In genomic region chr13:107056318-107056717, GRCm38 (mm10) we compare ENCODE assay signal across 8 mouse cellular contexts. TPM values are rescaled to one million over a fixed set of nuclear protein-coding genes. Genes with fewer than 3 reads are reported as not detected.
DNase-seq lines count a peak whose midpoint lies in the region; ATAC-seq lines count a peak whose summit lies in the region.

No protein-coding gene starts in this region.

- H3K4me1 ChIP-seq in hindbrain, embryonic 11.5 days (replicated peaks; ENCODE audit: control insufficient read depth, insufficient read depth, low read length) = no peaks in the 10 kb centered on the region
- H3K4me1 ChIP-seq in hindbrain, embryonic 13.5 days (replicated peaks) = no peaks in the 10 kb centered on the region

- intact Hi-C loops in heart, postnatal 10 days (cut with DNase I) = no loop called here

- H3K27ac ChIP-seq in hindbrain, embryonic 11.5 days (ENCODE audit: low read depth, low read length) = no peak overlapping the region
- no peak overlapping the region for H3K27ac ChIP-seq in hindbrain, embryonic 13.5 days

- DNase-seq in hindbrain, embryonic 11.5 days (ENCODE audit: low spot score) = peak; percentile 10
- DNase-seq in T-cell, adult 2 months (ENCODE audit: low spot score) = peak; percentile 86
- peak; percentile 36 to 41 for DNase-seq in heart, postnatal 10 days
- DNase-seq in ovary, postnatal 14 days (ENCODE audit: low spot score) = no peak
- DNase-seq in ovary, adult 18-20 months (ENCODE audit: low spot score) = no peak
- no peak for DNase-seq in left cerebral cortex, adult 8-10 months (ENCODE audit: low spot score in 2 of 2)

- no peak overlapping the region for H3K9ac ChIP-seq in hindbrain, embryonic 11.5 days (ENCODE audit: low read depth, low read length)
- H3K9ac ChIP-seq in hindbrain, embryonic 13.5 days = no peak overlapping the region

- H3K36me3 ChIP-seq in hindbrain, embryonic 11.5 days (ENCODE audit: control insufficient read depth, insufficient read depth, low read length) = no peaks in the 10 kb centered on the region
- H3K36me3 ChIP-seq in hindbrain, embryonic 13.5 days = no peaks in the 10 kb centered on the region

- no peak for ATAC-seq in hindbrain, embryonic 11.5 days (ENCODE audit: low FRiP score)
- ATAC-seq in hindbrain, embryonic 13.5 days (ENCODE audit: low FRiP score) = no peak
- peak; percentile 64 for ATAC-seq in megakaryocyte progenitor cell, adult 5-6 weeks (replicated peaks; ENCODE audit: poor library complexity)

- H3K9me3 ChIP-seq in hindbrain, embryonic 11.5 days (ENCODE audit: control insufficient read depth, low read length) = no peaks in the 10 kb centered on the region
- no peaks in the 10 kb centered on the region for H3K9me3 ChIP-seq in hindbrain, embryonic 13.5 days

- no peak overlapping the region for H3K4me3 ChIP-seq in hindbrain, embryonic 11.5 days (ENCODE audit: low read depth, low read length)
- no peak overlapping the region for H3K4me3 ChIP-seq in hindbrain, embryonic 13.5 days

- WGBS in hindbrain, embryonic 11.5 days = 48% methylated on average over 4 of the region's 4 CpGs
- 63% methylated on average over 4 of the region's 4 CpGs for WGBS in hindbrain, embryonic 13.5 days

- H3K27me3 ChIP-seq in hindbrain, embryonic 11.5 days (ENCODE audit: control insufficient read depth, insufficient read depth, low read length) = no peaks in the 10 kb centered on the region
- no peaks in the 10 kb centered on the region for H3K27me3 ChIP-seq in hindbrain, embryonic 13.5 days

- no peak overlapping the region for H3K4me2 ChIP-seq in hindbrain, embryonic 11.5 days (replicated peaks; ENCODE audit: low read depth, low read length)
- H3K4me2 ChIP-seq in hindbrain, embryonic 13.5 days = no peak overlapping the region

RNA-seq across cellular contexts. Expression of gene Kif2a, which starts 34.4 kb away (rescaled TPM):
- 29.7 and 30.5 TPM in 2 replicates for polyA plus RNA-seq in hindbrain, embryonic 11.5 days (2014; fragmentation: Nextera tagmentation; extraction: Ambion mirVana)
- 42.5 and 45.9 TPM in 2 replicates for polyA plus RNA-seq in hindbrain, embryonic 13.5 days (2015; fragmentation: Nextera tagmentation; extraction: Ambion mirVana)
- total RNA-seq in heart, postnatal 10 days (2021) = 10 to 100 TPM; 38.7 to 44.9 TPM
- total RNA-seq in megakaryocyte progenitor cell, adult 5-6 weeks (2015) = 53.7 and 55.1 TPM in 2 replicates
- total RNA-seq in megakaryocyte progenitor cell, adult 5-6 weeks (2017) = 15.2 and 18.0 TPM in 2 replicates
- 10 to 100 TPM; 77.4 to 94.3 (median 88.1) TPM for total RNA-seq in left cerebral cortex, adult 8-10 months (2022)

Comparison
In these comparisons a context has a peak if more than half of its experiments do, and no peak if none do; other contexts are left out.
1. DNase-seq: peak in hindbrain, embryonic 11.5 days (single experiment), T-cell, adult 2 months (single experiment) and heart, postnatal 10 days (2 of 2); none in ovary, postnatal 14 days (single experiment), ovary, adult 18-20 months (single experiment) and left cerebral cortex, adult 8-10 months (0 of 2).